Mouse (Mus musculus) kidney, embryonic 15.5 days (tissue): Measurements from ENCODE around the gene Olfr469. TPM values are rescaled to one million over a fixed set of nuclear protein-coding genes. Genes with fewer than 3 reads are reported as not detected.
"Not testable (repeated sequence)": the region's sequence is repeated elsewhere in the genome, so short reads cannot be mapped to it uniquely, and the experiment has no call there.

Experiments used
- ATAC-seq: fragments of 200-750 bp; cut with Nextera tagmentation; replicated peaks from 2 replicates; pipeline ENCODE4 v1.8.0; 2017; ENCODE audit warnings: moderate TSS enrichment; ENCODE audit not compliant: low FRiP score
- H3K27ac ChIP-seq: fragments of 300-500 bp; sonication (generic); 2 replicates; pipeline ENCODE4 v1.5.1; 2015; ENCODE audit warnings: mild to moderate bottlenecking, inconsistent platforms
- H3K27me3 ChIP-seq: fragments of 300-500 bp; sonication (generic); 2 replicates; pipeline ENCODE4 v1.6.1; 2015; ENCODE audit warnings: inconsistent platforms
- H3K36me3 ChIP-seq: fragments of 300-500 bp; sonication (generic); 2 replicates; pipeline ENCODE4 v1.6.1; 2015; ENCODE audit warnings: inconsistent platforms
- H3K4me1 ChIP-seq: fragments of 300-500 bp; sonication (generic); 2 replicates; pipeline ENCODE4 v1.6.1; 2015; ENCODE audit warnings: inconsistent platforms
- H3K4me2 ChIP-seq: fragments of 300-500 bp; sonication (generic); 2 replicates; pipeline ENCODE4 v1.6.1; 2015; ENCODE audit warnings: moderate library complexity, mild to moderate bottlenecking, inconsistent platforms
- H3K4me3 ChIP-seq: fragments of 300-500 bp; sonication (generic); replicated peaks from 2 replicates; pipeline ENCODE4 v1.5.1; 2015; ENCODE audit warnings: mild to moderate bottlenecking, inconsistent platforms
- H3K9ac ChIP-seq: fragments of 300-500 bp; sonication (generic); 2 replicates; pipeline ENCODE4 v1.6.1; 2015; ENCODE audit warnings: mild to moderate bottlenecking, inconsistent platforms
- H3K9me3 ChIP-seq: fragments of 300-500 bp; sonication (generic); replicated peaks from 2 replicates; pipeline ENCODE4 v1.6.1; 2016; ENCODE audit warnings: inconsistent platforms
- WGBS: fragments of 180-500 bp; shearing (Covaris S2); methylation state at CpG from one replicate; pipeline ENCODE4 v1.1.7; 2015; ENCODE audit warnings: mixed read lengths; 5-methylcytosine and 5-hydroxymethylcytosine counted together
- polyA plus RNA-seq: library from polyadenylated mRNA; unstranded; fragments of >200 nt; fragmentation: Nextera tagmentation; extraction: Ambion mirVana; gene quantifications from 2 replicates; pipeline ENCODE4 v1.2.1, GENCODE M21; 2015

The Olfr469 gene
- polyA plus RNA-seq = not detected in 2 replicates

DNA sequence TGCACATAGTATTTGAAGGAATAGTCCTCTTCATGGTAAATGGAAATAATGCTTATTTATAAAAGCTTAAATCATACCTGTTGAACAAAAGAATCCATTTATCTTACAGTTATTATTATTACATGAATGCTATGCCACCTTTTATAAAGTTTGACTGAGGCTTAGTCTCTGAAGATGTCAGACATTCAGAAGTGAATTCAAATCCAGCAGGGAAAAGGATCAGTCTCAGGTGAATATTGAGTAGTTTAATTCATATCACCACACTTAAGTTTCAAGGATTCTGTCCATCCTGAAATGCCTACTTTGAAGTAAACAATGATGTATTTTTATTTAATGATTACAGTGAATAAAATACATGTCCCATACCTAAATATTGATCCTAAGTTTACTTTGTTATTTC is at the start of gene Olfr469:
Gene Olfr469, minus strand, starts transcription at position 101 of the 400 bp plus-strand sequence.
- H3K36me3 ChIP-seq = not testable (repeated sequence)

DNA sequence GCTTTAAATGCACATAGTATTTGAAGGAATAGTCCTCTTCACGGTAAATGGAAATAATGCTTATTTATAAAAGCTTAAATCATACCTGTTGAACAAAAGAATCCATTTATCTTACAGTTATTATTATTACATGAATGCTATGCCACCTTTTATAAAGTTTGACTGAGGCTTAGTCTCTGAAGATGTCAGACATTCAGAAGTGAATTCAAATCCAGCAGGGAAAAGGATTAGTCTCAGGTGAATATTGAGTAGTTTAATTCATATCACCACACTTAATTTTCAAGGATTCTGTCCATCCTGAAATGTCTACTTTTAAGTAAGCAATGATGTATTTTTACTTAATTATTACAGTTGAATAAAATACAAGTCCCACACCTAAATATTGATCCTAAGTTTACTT is 22.0 kb upstream of the Olfr469 start, which contains the start of gene Olfr470:
Gene Olfr470, minus strand, starts transcription at position 101 of the 400 bp plus-strand sequence.
- WGBS = 81% methylated on average over 1 of the region's 1 CpGs
- H3K27ac ChIP-seq, H3K27me3 ChIP-seq, H3K4me3 ChIP-seq, H3K9ac ChIP-seq, H3K9me3 ChIP-seq, ATAC-seq, H3K4me1 ChIP-seq, H3K36me3 ChIP-seq, H3K4me2 ChIP-seq: not testable (repeated sequence)

More for the DNA sequence above, at the start of gene Olfr469:
- not testable (repeated sequence) for H3K27ac ChIP-seq, H3K4me1 ChIP-seq, H3K27me3 ChIP-seq, H3K4me3 ChIP-seq, H3K9ac ChIP-seq, H3K9me3 ChIP-seq, H3K4me2 ChIP-seq, ATAC-seq

DNA sequence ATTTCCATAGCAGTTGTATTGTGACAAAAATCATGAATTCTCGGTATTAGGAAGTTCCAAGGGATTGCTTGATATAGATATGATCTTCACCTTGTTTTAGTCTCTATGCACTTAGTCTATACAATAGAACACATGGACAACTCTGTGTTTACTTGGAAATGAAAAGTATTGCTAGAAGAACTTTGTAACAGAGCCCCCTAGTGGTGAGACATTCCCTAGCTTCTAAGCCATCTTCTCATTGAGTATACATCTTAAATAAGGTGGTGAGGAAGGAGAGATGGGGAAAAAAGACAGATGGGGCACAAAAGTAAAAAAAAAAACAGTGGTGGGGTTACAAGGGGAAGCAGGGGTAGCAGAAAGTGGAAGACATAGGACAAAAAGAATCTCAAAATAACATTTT is 16.4 kb upstream of the Olfr469 start:
- ATAC-seq = no peak
- Histone ChIP-seq H3K9me3 (no peaks in the 10 kb centered on the region), H3K36me3 (no peaks in the 10 kb centered on the region), H3K4me1 (no peaks in the 10 kb centered on the region), H3K4me2 (no peak overlapping the region), H3K9ac (no peak overlapping the region), H3K27ac (no peak overlapping the region), H3K4me3 (no peak overlapping the region), H3K27me3 (no peaks in the 10 kb centered on the region)
- 79% methylated on average over 1 of the region's 1 CpGs for WGBS

DNA sequence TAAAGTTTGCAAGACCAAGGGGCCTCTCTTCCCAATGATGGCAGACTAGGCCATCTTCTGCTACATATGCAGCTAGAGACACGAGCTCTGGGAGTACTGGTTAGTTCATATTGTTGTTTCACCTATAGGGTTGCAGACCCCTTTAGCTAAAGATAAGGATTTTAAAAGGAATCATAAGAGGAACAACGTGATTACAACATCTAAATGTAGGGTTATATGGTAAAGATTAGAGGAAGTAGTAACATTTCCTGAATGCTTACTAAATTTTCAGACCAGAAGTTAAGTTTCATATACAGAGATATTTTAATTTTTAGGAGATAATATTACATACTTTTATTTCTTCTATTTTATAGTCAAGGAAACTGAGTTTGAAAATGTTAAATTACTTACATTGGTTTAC is 1.5 kb downstream of the Olfr469 start:
- H3K9me3 ChIP-seq, H3K9ac ChIP-seq, H3K4me2 ChIP-seq, ATAC-seq, H3K4me1 ChIP-seq, H3K4me3 ChIP-seq, H3K27ac ChIP-seq, H3K27me3 ChIP-seq, H3K36me3 ChIP-seq: not testable (repeated sequence)
- 70% methylated on average over 2 of the region's 2 CpGs for WGBS

DNA sequence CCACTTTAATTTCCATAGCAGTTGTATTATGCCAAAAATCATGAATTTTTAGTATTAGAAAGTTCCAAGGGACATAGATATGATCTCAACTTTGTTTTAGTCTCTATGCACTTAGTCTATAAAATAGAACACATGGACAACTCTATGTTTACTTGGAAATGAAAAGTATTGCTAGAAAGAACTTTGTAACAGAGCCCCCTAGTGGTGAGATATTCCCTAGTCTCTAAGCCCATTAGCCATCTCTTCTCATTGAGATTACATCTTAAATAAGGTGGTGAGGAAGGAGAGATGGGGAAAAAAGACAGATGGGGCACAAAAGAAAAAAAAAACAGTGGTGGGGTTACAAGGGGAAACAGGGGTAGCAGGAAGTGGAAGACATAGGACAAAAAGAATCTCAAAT is 5.9 kb downstream of the Olfr469 start:
- Histone ChIP-seq H3K9ac (no peak overlapping the region), H3K4me1 (no peaks in the 10 kb centered on the region), H3K4me2 (no peak overlapping the region), H3K4me3 (no peak overlapping the region), H3K27me3 (no peaks in the 10 kb centered on the region), H3K36me3 (no peaks in the 10 kb centered on the region), H3K27ac (no peak overlapping the region), H3K9me3 (no peaks in the 10 kb centered on the region)
- ATAC-seq = no peak

DNA sequence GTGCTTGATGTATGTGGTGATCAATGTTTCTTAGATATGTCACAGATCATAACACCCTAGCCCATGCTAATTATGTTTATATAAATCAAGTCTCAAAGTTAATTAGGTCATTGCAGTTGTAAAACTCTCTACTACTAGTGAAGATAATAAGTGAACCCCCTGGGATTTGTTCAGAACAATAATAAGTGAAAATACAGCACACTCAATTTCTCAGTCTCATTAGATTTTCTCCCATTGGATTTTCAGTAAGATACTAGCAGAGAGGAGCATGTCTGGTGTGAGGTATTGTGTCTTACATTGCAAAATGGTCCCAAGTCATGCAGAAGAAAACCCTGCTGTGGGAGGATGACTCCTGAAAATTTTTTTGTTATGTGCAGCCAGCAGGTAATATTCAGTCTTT is 13.4 kb downstream of the Olfr469 start, which contains the start of gene Olfr467:
Gene Olfr467, plus strand, starts transcription at position 301 of the 400 bp plus-strand sequence.
- Histone ChIP-seq H3K27me3 (no peaks in the 10 kb centered on the region), H3K4me2 (no peak within 1 kb of the TSS), H3K9me3 (no peaks in the 10 kb centered on the region), H3K36me3 (no peaks in the 10 kb centered on the region), H3K4me1 (no peaks in the 10 kb centered on the region), H3K9ac (no peak within 1 kb of the TSS), H3K27ac (no peak within 1 kb of the TSS), H3K4me3 (no peak within 1 kb of the TSS)
- ATAC-seq = no peak

DNA sequence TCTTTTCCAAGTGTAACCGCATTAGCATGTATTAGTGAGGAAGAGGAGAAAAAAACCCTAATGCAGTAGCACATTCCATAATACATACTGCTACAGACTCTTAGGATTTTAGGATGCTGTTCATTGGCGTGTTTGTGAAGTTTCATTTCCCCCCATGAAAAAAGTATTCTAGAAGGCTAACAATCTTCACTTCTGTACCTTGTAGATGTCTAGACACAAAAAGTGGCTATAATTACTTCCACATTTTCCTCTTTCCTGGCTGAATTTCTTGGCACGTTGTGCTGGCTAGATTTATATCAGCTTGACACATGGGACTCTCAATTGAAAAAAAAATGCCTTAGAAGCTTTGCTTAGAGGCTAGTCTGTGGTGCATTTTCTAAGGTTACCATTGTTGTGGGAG is 23.2 kb downstream of the Olfr469 start:
- no peak for ATAC-seq
- H3K9ac ChIP-seq = no peak overlapping the region
- 52% methylated on average over 3 of the region's 3 CpGs for WGBS

DNA sequence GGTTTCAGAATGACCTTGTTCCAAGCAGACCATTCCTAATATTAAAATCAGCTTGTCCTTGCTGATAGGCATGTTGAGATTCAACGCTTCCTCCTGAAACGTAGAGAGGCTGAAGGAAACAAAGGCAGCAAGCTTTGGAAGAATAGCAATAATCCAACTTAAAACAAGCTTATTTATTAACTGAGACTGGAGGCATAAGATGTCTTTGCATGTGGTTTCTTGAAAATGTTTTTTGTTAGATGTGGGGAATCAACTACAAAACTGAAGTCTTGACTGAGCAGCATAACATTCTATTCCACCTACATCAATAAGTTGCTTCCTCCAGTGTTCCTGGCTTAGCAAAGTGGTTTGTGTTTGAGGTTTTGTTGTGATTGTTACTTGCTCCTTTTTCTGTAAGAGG is 24.2 kb downstream of the Olfr469 start, which contains the start of gene Ovch2:
Gene Ovch2, minus strand, starts transcription at position 101 of the 400 bp plus-strand sequence.
- H3K27me3 ChIP-seq = no peaks in the 10 kb centered on the region
- no peak within 1 kb of the TSS for H3K4me2 ChIP-seq
- H3K27ac ChIP-seq = no peak within 1 kb of the TSS
- no peaks in the 10 kb centered on the region for H3K9me3 ChIP-seq
- WGBS = 88% methylated on average over 2 of the region's 2 CpGs
- no peak for ATAC-seq
- H3K4me3 ChIP-seq = no peak within 1 kb of the TSS
- no peak within 1 kb of the TSS for H3K9ac ChIP-seq
- H3K4me1 ChIP-seq = no peaks in the 10 kb centered on the region
- H3K36me3 ChIP-seq = no peaks in the 10 kb centered on the region

More for the DNA sequence above, 23.2 kb downstream of the Olfr469 start:
- H3K36me3 ChIP-seq = no peaks in the 10 kb centered on the region
- no peak overlapping the region for H3K27ac ChIP-seq
- H3K9me3 ChIP-seq = no peaks in the 10 kb centered on the region
- no peaks in the 10 kb centered on the region for H3K27me3 ChIP-seq
- no peak overlapping the region for H3K4me3 ChIP-seq
- no peak overlapping the region for H3K4me2 ChIP-seq
- no peaks in the 10 kb centered on the region for H3K4me1 ChIP-seq

DNA sequence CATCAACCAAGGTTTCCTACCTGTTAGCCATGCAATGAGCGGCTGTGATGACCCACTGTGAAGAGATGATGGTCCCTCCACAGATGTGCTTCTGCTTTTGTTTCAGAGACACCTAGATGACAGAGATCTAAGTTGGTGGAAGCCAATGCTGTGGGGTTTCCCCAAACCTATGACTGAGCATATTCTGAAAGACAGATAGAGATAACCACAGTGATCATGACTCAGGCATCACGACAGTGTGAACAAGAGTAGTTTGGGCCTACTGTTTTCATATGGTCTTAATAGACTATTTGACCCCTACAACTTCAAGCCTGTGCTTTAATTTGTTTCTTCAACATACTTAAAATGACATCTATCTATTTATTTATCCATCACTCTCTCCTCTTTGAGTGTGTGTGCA is 28.8 kb downstream of the Olfr469 start:
- Histone ChIP-seq H3K4me1 (no peaks in the 10 kb centered on the region), H3K4me3 (no peak overlapping the region), H3K4me2 (no peak overlapping the region), H3K36me3 (no peaks in the 10 kb centered on the region), H3K27me3 (no peaks in the 10 kb centered on the region), H3K9ac (no peak overlapping the region), H3K9me3 (no peaks in the 10 kb centered on the region), H3K27ac (no peak overlapping the region)
- ATAC-seq = no peak
- WGBS = 92% methylated on average over 2 of the region's 2 CpGs

DNA sequence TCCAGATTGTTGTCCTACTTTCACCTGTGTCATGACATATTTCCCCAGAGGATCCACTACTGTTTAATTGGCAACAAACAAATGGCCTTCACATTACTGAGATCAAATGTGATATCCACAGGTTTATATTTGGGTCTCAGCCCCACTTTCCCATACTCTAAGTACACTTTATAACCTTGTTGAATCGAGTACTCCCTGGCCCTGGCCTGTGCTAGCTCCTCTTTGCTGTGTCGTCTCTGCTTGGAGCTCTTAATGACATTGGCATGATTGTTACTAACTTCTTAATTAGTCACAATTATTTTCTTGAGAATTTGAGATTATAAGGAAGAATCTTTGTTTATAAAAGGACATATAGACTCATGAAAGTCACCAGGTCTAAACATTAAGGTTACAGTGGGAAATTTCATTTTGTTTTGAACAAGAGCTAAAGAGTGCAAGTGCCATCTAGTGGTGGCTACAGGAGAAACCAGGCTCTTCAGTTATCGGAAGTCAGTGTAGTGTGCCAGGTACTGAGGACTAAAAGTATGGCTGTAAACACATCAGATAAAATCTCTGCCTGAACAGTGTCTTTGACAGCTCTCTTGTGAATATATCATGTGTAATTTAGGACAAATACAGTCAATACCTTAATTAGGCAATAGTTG is 37.2 kb downstream of the Olfr469 start:
- H3K4me3 ChIP-seq = no peak overlapping the region
- no peak overlapping the region for H3K4me2 ChIP-seq
- no peaks in the 10 kb centered on the region for H3K27me3 ChIP-seq
- H3K4me1 ChIP-seq = no peaks in the 10 kb centered on the region
- H3K9me3 ChIP-seq = no peaks in the 10 kb centered on the region
- no peak for ATAC-seq
- no peak overlapping the region for H3K9ac ChIP-seq
- H3K36me3 ChIP-seq = no peaks in the 10 kb centered on the region
- no peak overlapping the region for H3K27ac ChIP-seq
- WGBS = 55% methylated on average over 3 of the region's 3 CpGs

DNA sequence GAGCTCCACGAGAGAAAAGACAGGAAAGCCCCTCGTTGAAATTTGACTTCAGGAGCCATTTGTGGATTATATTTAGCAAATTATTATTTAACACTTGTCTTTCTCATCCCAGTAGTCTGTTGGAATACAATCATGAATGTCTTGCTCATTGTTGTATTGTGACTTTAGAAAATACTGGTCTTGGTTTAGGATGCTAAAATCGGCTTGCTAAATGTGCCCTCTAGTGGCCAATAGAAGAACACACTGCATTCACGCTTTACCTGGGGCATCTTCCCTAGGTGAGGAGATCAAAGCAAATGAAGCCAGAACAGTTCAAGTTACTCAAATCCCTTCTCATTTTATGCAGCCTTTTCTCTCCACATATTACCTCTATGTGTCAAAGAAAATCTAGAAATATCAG is 45.7 kb downstream of the Olfr469 start:
- Histone ChIP-seq H3K27me3 (no peaks in the 10 kb centered on the region), H3K9me3 (no peaks in the 10 kb centered on the region), H3K9ac (no peak overlapping the region), H3K4me1 (no peaks in the 10 kb centered on the region), H3K36me3 (no peaks in the 10 kb centered on the region), H3K4me3 (no peak overlapping the region), H3K27ac (no peak overlapping the region), H3K4me2 (no peak overlapping the region)
- ATAC-seq = no peak
- WGBS = 47% methylated on average over 4 of the region's 4 CpGs

DNA sequence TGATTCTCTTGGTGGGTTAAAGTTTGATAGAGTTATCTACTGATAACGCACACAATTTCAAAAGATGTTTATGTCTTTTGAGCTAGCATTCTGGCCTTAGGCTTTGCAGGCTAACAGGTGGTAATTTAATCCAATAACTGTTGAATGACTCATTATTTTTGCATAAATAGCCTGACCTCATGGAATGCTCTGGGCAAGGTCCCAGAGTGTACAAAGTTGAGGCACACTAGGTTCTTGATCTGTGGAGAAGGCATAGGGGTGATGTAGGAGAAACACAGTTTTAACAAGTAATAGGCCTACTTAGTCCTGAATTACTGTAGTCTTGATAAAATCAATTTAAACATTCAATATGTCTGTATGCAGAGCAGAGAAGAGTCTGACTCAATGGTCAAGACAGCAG is 47.1 kb downstream of the Olfr469 start:
- Histone ChIP-seq H3K9me3 (no peaks in the 10 kb centered on the region), H3K27me3 (no peaks in the 10 kb centered on the region), H3K9ac (no peak overlapping the region), H3K4me1 (no peaks in the 10 kb centered on the region), H3K36me3 (no peaks in the 10 kb centered on the region), H3K27ac (no peak overlapping the region), H3K4me2 (no peak overlapping the region), H3K4me3 (no peak overlapping the region)
- WGBS = 56% methylated on average over 1 of the region's 1 CpGs
- ATAC-seq = no peak

DNA sequence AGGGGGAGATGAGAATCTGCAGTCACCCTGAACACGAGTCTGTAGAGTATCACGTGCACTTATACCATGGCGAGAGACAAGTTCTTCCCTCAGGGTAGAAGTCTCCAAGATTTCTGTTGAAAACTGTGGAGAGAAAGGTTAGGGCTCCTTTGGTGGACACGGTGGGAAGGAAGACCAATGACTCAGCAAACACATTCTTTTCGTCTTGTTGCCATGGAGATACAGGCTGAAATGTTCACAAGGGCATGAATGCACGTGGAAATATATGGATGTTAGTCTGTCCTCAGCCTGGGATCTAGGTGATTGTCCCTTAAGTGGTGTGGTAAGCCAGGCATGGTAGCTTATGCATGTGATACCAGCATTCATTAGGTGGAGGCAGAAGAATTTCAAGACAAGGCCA is 54.5 kb downstream of the Olfr469 start:
- Histone ChIP-seq H3K36me3 (no peaks in the 10 kb centered on the region), H3K4me1 (no peaks in the 10 kb centered on the region), H3K4me3 (no peak overlapping the region), H3K27me3 (no peaks in the 10 kb centered on the region), H3K4me2 (no peak overlapping the region), H3K9me3 (no peaks in the 10 kb centered on the region), H3K9ac (no peak overlapping the region), H3K27ac (no peak overlapping the region)
- 57% methylated on average over 6 of the region's 6 CpGs for WGBS
- ATAC-seq = no peak
